Mouse (Mus musculus) ES-CJ7 (cell line): ENCODE measurements around the gene Bcl2l12.
"Not testable (repeated sequence)": the region's sequence is repeated elsewhere in the genome, so short reads cannot be mapped to it uniquely, and the experiment has no call there.

Experiments
- DNase-seq: peaks from one replicate; pipeline ENCODE4 v3.0.0; 2011; ENCODE audit warnings: low read depth, low spot score

The Bcl2l12 gene

GRCm38 (mm10) chr7:44998501-44998955, at the start of gene Bcl2l12:
TSS of gene Bcl2l12 (minus strand) at chr7:44998712.
- peak; percentile 55 for DNase-seq

DNA sequence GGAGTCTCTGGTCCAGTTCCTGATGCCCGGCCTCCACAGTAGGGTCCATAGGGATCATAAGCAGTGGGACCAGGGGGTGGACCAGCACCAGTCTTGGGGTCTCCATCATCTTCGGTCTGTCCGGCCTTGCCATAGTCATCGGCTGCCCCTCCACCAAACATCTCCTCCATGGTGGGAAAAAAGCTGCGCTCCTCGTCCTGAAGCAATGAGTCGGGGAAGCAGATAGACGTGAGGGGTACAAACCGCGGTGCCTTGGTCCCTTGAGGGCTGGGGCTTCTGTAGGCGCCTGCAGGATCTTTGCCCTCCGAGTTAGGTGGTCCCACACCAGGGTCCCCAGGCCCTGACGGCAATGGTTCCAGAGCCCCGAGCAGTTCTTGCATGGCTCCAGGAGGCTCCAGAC, 49.0 kb upstream of the Bcl2l12 start:
- DNase-seq, result no peak

DNA sequence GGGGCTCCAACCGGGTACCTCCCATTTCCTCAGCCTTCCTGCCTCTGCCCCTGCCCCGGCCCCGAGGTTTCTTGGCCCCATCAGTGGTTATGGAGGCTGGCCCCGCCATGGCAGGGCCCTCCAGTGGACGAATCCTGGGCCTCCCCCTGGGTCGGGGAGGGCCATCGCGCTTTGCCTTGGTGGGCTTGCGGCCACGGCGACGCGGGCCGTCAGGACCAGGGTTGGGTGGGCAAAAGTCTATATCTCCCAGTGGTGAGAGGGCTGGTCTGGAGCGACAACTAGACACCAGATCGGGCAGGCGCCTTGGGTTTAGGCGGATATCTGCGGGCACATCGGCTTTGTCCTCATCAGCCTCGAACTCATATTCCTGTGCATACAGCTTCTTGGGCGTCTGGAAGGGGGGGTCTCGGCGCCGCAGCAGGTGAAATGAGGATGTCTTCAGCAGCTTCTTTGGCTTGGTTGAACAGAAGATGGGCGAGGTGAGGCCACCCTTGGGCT, 48.4 kb upstream of the Bcl2l12 start:
- DNase-seq, result no peak

DNA sequence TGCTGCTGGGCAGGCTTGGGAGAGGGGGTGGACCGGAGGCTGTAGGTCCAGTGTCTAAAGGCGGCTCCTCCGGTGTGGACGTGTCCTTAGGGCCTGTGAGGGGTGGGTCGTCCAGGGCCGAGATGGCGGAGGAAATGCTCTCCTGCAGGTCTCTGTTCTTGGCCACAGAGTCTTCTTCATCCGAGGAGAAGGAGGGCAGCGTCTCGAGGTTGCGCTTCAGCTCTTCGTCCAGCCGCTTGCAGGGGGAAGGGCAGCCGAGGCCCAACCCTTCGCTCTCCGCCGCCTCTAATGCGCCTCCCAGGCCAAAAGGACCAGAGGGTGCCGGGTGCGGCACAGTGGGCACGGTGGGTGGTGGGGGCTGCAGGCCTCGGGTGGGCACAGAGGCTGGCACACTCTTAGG, 47.2 kb upstream of the Bcl2l12 start:
- DNase-seq, result no peak

- DNase-seq, result no peak
Measured at GRCm38 (mm10) chr7:45043307-45043706, 44.8 kb upstream of the Bcl2l12 start.

DNA sequence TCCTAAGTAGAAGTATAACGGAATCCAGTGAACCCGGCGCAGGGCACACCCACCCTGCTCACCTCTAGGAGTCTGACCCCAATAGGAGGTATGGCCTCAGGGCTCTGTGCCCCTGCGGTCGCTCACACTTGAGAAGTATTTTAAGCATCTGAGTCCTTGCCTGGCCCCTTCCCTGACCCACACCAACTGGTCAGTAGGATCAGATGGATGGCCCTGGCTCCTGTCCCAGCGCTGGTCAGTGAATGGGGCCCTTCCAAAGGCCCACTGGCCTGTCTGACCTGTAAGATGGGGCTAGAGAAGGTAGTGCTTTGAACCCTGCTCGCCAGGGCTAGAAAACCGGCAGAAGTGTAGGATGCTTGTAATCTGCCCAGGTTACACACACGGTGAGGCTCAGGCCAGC, 42.3 kb upstream of the Bcl2l12 start:
- DNase-seq, result no peak

GRCm38 (mm10) chr7:45038411-45038810, 39.9 kb upstream of the Bcl2l12 start:
- no peak for DNase-seq

DNA sequence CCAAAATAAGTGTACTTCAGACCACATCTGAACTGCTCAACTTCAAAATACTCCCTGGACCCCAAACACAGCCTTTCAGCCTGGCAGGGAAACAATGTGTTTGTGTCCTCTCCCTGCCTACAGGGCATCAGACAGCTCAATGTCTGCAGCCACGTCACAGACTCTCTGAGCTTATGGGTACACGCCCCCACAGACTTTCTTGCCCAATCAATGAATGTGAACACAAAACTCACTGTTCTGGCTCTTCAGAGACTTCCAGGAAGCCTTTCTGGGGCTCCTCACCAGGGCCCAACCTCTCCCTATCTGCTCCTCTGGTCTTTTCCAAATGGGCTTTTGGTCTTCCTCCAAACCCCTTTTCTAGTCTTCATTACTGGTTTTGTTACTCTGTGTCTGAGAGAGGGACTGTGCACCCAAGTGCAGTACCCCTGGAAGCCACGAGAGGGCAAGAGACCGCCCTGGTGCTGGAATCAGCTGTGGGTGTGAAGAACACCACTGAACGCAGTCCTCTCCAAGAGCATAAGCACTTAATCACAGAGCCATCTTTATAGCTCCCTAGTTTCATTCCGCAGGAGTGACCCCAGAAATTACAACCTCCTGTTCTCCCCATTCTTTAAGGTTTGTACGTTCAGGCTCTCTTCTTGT, 39.3 kb upstream of the Bcl2l12 start:
- peak; percentile 75 for DNase-seq

DNA sequence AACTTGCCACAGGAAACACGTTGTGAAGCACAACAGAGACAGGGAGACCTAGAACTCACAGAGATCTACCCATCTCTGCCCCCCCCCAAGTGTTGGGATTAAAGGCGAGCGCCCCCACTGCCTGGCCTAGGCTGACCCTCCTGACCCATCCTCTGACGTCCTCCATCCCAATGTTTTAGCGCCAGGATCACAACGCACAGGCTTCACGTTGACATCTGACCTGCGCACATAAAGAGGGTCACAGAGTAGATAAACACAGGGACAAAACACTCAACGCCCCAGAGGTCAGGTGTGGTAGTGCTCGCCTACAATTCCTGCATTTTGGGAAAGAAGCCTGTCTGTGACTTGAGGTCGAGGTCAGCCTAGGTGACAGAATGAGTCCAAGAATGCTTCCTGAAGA, 38.2 kb upstream of the Bcl2l12 start:
- peak; percentile 47 for DNase-seq

- DNase-seq, result no peak
Measured at GRCm38 (mm10) chr7:45035631-45036030, 37.1 kb upstream of the Bcl2l12 start.

- no peak for DNase-seq
Measured at GRCm38 (mm10) chr7:45033722-45034359, 35.3 kb upstream of the Bcl2l12 start.

DNA sequence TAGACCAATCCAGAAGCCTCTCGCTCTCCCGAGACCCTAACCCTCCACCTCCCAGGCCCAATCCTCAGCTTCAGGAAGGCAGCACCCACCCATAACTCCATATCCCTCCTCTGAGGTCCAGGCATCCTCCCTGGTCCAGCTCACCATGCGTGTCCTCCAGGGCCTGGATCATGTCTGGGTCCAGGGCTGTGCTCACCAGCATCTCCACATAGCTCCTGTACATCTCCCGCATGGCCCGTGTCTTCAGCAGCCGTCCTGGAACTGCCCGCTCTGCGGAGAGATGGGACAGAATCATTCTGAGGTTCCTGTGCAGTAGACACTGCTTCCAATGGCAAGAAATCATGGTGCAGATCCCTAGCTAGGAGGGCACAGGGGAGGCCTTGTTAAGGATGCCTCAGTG, 32.3 kb upstream of the Bcl2l12 start:
- no peak for DNase-seq

- no peak for DNase-seq
Measured at GRCm38 (mm10) chr7:45029995-45030394, 31.5 kb upstream of the Bcl2l12 start.

DNA sequence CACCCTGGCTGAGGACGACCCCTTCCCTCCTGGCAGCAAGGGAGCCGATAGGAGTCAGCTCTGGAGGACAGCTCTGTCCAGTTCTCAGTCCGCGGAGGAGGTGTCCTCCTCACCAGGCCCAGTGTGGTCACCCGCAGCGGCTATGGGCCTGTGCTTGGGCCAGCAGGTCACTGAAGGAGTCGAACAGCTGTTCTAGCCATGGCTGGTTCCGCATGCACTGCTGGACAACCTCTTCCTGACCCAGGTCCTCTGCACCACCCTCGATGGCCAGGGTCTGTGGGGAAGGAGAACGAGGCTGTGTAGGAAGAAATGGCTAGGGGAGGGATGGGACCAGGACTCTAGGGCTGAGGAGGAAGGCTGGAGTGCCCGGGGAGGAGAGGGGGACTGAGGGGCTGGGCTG, 29.8 kb upstream of the Bcl2l12 start:
- DNase-seq, result no peak

GRCm38 (mm10) chr7:45027761-45028160, 29.2 kb upstream of the Bcl2l12 start:
- no peak for DNase-seq

DNA sequence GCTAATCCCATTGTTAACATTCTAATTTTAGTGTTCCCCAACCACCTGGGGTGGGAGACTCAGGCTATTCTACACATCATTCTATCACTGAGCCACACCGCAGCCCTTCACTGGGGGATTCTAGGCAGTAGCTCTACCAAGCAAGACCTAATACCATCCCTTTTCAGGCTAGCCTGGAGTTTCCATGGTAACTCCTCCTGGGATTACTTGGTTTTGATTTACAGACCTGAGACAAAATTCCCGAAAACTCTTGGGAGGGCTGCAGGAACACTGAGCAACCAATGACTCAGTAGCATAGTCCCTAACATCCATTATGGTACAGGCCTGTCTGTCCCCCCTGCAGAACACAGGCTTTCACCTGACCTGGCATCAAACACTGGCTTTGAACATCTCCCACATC, 27.7 kb upstream of the Bcl2l12 start:
- no peak for DNase-seq

- no peak for DNase-seq
Measured at GRCm38 (mm10) chr7:45025601-45026220, 27.2 kb upstream of the Bcl2l12 start.

- peak; percentile 76 for DNase-seq
Measured at GRCm38 (mm10) chr7:45024281-45025248, 26.1 kb upstream of the Bcl2l12 start.

DNA sequence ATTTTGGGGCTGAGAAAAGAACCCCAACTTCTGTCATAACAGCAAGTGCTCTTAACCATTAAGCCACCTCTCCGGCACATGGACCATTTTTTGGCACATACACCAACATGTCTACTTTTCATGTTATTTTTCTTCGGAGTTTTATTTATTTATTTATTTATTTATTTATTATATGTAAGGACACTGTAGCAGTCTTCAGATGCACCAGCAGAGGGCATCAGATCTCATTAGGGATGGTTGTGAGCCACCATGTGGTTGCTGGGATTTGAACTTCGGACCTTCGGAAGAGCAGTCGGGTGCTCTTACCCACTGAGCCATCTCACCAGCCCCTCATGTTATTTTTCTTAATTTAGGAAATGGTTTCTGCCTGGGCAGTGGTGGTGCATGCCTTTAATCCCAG, 25.2 kb upstream of the Bcl2l12 start:
- DNase-seq, result not testable (repeated sequence)

GRCm38 (mm10) chr7:45020225-45020624, 21.7 kb upstream of the Bcl2l12 start:
- no peak for DNase-seq

GRCm38 (mm10) chr7:45019031-45019571, 20.6 kb upstream of the Bcl2l12 start:
- peak; percentile 74 for DNase-seq
